Mouse (Mus musculus) central nervous system, embryonic 11.5 days (tissue): Measurements from ENCODE around the gene Cdnf. TPM values are rescaled to one million over a fixed set of nuclear protein-coding genes. Genes with fewer than 3 reads are reported as not detected.

Experiments
- polyA plus RNA-seq: library from polyadenylated mRNA; depleted of rRNA; stranded (reverse); fragments of >200 nt; gene quantifications from 2 replicates; pipeline ENCODE4 v1.2.3, GENCODE M21; 2012; rRNA removed

Gene Cdnf
- polyA plus RNA-seq, result 0.47 and 0.66 TPM in 2 replicates

GRCm38 (mm10) chr2:3512552-3513454 lies at the start of gene Cdnf, which contains the start of the genes Gm45902 and Hspa14:
Gene Cdnf, plus strand, starts transcription at chr2:3513030.
Gene Gm45902, minus strand, starts transcription at chr2:3512790.
Gene Hspa14, minus strand, starts transcription at chr2:3512814.

GRCm38 (mm10) chr2:3474861-3475283 lies 38.0 kb upstream of the Cdnf start, which contains the start of gene Suv39h2:
Gene Suv39h2, minus strand, starts transcription at chr2:3475031.

GRCm38 (mm10) chr2:3570186-3570585 lies 57.4 kb downstream of the Cdnf start, which contains the start of gene Fam107b:
Gene Fam107b, plus strand, starts transcription at chr2:3570488.

Other genes starting within 250 kb of the Cdnf start
- gene Nmt2, start 228.8 kb upstream of the Cdnf start, polyA plus RNA-seq, result 19.0 and 24.8 TPM in 2 replicates
- 15.8 and 16.1 TPM in 2 replicates for gene Rpp38, start 180.4 kb upstream of the Cdnf start, polyA plus RNA-seq
- gene Acbd7, start 176.9 kb upstream of the Cdnf start, polyA plus RNA-seq, result 0.29 and 0.49 TPM in 2 replicates
- not detected in 2 replicates for gene Olah, start 115.8 kb upstream of the Cdnf start, polyA plus RNA-seq
- 0.17 and 0.47 TPM in 2 replicates for gene Meig1, start 90.4 kb upstream of the Cdnf start, polyA plus RNA-seq
- gene Dclre1c, start 88.9 kb upstream of the Cdnf start, polyA plus RNA-seq, result 9.1 and 11.5 TPM in 2 replicates
- gene Suv39h2, start 38.0 kb upstream of the Cdnf start, polyA plus RNA-seq, result 21.6 and 23.6 TPM in 2 replicates
- gene Gm45902, start 240 bp upstream of the Cdnf start, polyA plus RNA-seq, result 5.7 and 7.0 TPM in 2 replicates
- 81.3 and 98.4 TPM in 2 replicates for gene Hspa14, start 216 bp upstream of the Cdnf start, polyA plus RNA-seq
- gene Fam107b, start 57.5 kb downstream of the Cdnf start, polyA plus RNA-seq, result 35.0 and 44.5 TPM in 2 replicates